Mouse (Mus musculus) midbrain, embryonic 14.5 days (tissue): ENCODE measurements around the gene Cep57l1. TPM values are rescaled to one million over a fixed set of nuclear protein-coding genes. Genes with fewer than 3 reads are reported as not detected.

Source experiments
- ATAC-seq: fragments of 200-750 bp; cut with Nextera tagmentation; 2 replicates; pipeline ENCODE4 v1.8.0; 2017; ENCODE audit warnings: moderate number of reproducible peaks, moderate library complexity; ENCODE audit not compliant: low FRiP score, low TSS enrichment
- DNase-seq: peaks from one replicate; pipeline ENCODE4 v3.0.0-alpha.2; 2015
- H3K27ac ChIP-seq: fragments of 300-500 bp; sonication (generic); replicated peaks from 2 replicates; pipeline ENCODE4 v1.5.1; 2014; ENCODE audit warnings: mild to moderate bottlenecking, low read depth, low read length, moderate library complexity
- H3K27me3 ChIP-seq: fragments of 300-500 bp; sonication (generic); 2 replicates; pipeline ENCODE4 v1.6.1; 2014; ENCODE audit warnings: low read length, control low read depth, mixed read lengths; ENCODE audit not compliant: control insufficient read depth, insufficient read depth
- H3K36me3 ChIP-seq: fragments of 300-500 bp; sonication (generic); 2 replicates; pipeline ENCODE4 v1.6.1; 2014; ENCODE audit warnings: low read length, control low read depth; ENCODE audit not compliant: control insufficient read depth, insufficient read depth
- H3K4me1 ChIP-seq: fragments of 300-500 bp; sonication (generic); 2 replicates; pipeline ENCODE4 v1.6.1; 2014; ENCODE audit warnings: mild to moderate bottlenecking, antibody characterized with exemption, low read length, control low read depth; ENCODE audit not compliant: control insufficient read depth, insufficient read depth
- H3K4me2 ChIP-seq: fragments of 300-500 bp; sonication (generic); 2 replicates; pipeline ENCODE4 v1.6.1; 2014; ENCODE audit warnings: mild to moderate bottlenecking, low read length, moderate library complexity
- H3K4me3 ChIP-seq: fragments of 300-500 bp; sonication (generic); replicated peaks from 2 replicates; pipeline ENCODE4 v1.5.1; 2014; ENCODE audit warnings: low read depth, low read length
- H3K9ac ChIP-seq: fragments of 300-500 bp; sonication (generic); replicated peaks from 2 replicates; pipeline ENCODE4 v1.6.1; 2014; ENCODE audit warnings: mild to moderate bottlenecking, low read length, moderate library complexity
- H3K9me3 ChIP-seq: fragments of 300-500 bp; sonication (generic); 2 replicates; pipeline ENCODE4 v1.6.1; 2016; ENCODE audit warnings: low read length, control low read depth, mixed read lengths; ENCODE audit not compliant: control insufficient read depth
- WGBS: fragments of 180-500 bp; shearing (Covaris S2); extraction: QIAGEN DNeasy Blood & Tissue Kit; methylation state at CpG from one replicate; pipeline ENCODE4 v1.1.7; 2014; 5-methylcytosine and 5-hydroxymethylcytosine counted together
- polyA plus RNA-seq: library from polyadenylated mRNA; unstranded; fragments of >200 nt; fragmentation: Nextera tagmentation; extraction: Ambion mirVana; gene quantifications from 2 replicates; pipeline ENCODE4 v1.2.1, GENCODE M21; 2014

The Cep57l1 gene
- polyA plus RNA-seq, 1 experiment from 2014 or later: 16.3 TPM

DNA sequence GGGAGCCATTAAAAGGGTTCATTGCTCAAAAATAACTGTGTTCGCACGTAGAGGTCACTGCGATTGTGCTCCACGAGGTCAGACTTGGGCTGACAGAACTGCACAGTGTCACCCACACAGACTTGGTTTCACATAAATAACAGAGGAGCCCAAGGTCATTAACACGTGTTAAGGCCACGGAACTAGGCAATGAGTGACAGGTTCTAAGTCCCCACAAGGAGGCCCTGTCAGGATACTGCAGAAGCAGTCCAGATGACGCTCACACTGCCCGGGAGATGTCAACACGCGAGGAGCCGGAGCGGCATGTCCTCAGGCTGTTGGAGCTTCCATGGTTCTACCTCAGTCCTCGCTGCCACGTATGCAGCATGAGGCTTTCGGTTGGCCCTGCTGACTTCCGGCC, 72.4 kb downstream of the Cep57l1 start:
- Histone ChIP-seq H3K4me1 (0 out of 2 replicates have a peak, but pooled peaks cover 3% of the 10 kb centered on the region), H3K27me3 (no peaks in the 10 kb centered on the region), H3K27ac (no peak overlapping the region), H3K9ac (no peak overlapping the region), H3K36me3 (0 out of 2 replicates have a peak, but pooled peaks cover 5% of the 10 kb centered on the region), H3K9me3 (no peaks in the 10 kb centered on the region), H3K4me2 (no peak overlapping the region), H3K4me3 (no peak overlapping the region)
- ATAC-seq (no peak), DNase-seq (no peak)
- 98% methylated on average over 16 of the region's 16 CpGs for WGBS

DNA sequence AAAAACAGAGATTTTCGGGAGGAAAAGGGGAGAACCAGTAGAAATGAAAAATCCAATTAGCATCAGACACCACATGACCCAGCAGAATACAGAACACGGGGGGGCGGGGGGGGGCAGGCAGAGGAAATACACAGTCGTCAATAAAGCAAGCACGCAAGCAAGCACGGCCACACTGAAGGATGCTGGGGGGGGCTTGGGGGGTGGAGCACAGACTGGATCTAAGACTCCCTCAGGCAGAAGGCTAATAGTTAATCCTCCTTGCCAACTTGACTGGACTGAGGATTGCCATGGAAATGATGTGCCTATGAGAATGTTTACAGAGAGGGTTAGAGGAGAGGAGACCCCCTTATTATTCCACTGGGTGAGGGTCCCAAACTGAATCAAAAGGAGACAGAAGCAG, 74.3 kb downstream of the Cep57l1 start:
- 0 out of 2 replicates have a peak, but pooled peaks cover 5% of the 10 kb centered on the region for H3K36me3 ChIP-seq
- H3K4me1 ChIP-seq: 0 out of 2 replicates have a peak, but pooled peaks cover 3% of the 10 kb centered on the region
- no peak overlapping the region for H3K4me3 ChIP-seq
- ATAC-seq (no peak), DNase-seq (peak; percentile 12)
- H3K9ac ChIP-seq: no peak overlapping the region
- no peaks in the 10 kb centered on the region for H3K27me3 ChIP-seq
- no peak overlapping the region for H3K4me2 ChIP-seq
- no peaks in the 10 kb centered on the region for H3K9me3 ChIP-seq
- WGBS: 50% methylated on average over 6 of the region's 6 CpGs
- H3K27ac ChIP-seq: no peak overlapping the region

DNA sequence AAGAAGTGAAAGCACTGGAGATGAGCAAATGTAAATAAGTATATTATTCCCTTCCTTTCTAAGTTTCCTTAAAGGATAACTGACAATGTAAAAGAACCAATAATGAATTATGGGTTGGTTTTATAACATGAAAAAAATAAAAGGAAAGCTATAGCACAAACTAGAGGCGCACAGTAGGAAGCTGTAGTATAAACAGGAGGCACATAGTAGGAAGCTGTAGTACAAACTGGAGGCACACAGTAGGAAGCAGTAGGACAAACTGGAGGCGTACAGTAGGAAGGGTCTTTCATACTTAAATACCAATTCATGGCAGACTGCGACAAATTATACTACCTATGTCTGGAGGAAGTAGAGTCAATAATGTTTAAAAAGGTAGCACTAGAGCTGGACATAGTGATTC, 76.5 kb downstream of the Cep57l1 start:
- ATAC-seq: no peak
- Histone ChIP-seq H3K27ac (no peak overlapping the region), H3K4me2 (no peak overlapping the region), H3K9me3 (no peaks in the 10 kb centered on the region), H3K36me3 (0 out of 2 replicates have a peak, but pooled peaks cover 5% of the 10 kb centered on the region), H3K4me3 (no peak overlapping the region), H3K27me3 (no peaks in the 10 kb centered on the region), H3K4me1 (0 out of 2 replicates have a peak, but pooled peaks cover 3% of the 10 kb centered on the region), H3K9ac (no peak overlapping the region)
- no peak for DNase-seq
- 97% methylated on average over 3 of the region's 3 CpGs for whole genome bisulfite sequencing

GRCm38 (mm10) chr10:41731932-41732331, 77.7 kb downstream of the Cep57l1 start:
- Histone ChIP-seq H3K27ac (no peak overlapping the region), H3K36me3 (0 out of 2 replicates have a peak, but pooled peaks cover 4% of the 10 kb centered on the region), H3K4me2 (no peak overlapping the region), H3K9ac (no peak overlapping the region), H3K4me1 (0 out of 2 replicates have a peak, but pooled peaks cover 3% of the 10 kb centered on the region), H3K9me3 (no peaks in the 10 kb centered on the region), H3K4me3 (no peak overlapping the region), H3K27me3 (no peaks in the 10 kb centered on the region)
- ATAC-seq (no peak), DNase-seq (no peak)
- 93% methylated on average over 4 of the region's 4 CpGs for WGBS

DNA sequence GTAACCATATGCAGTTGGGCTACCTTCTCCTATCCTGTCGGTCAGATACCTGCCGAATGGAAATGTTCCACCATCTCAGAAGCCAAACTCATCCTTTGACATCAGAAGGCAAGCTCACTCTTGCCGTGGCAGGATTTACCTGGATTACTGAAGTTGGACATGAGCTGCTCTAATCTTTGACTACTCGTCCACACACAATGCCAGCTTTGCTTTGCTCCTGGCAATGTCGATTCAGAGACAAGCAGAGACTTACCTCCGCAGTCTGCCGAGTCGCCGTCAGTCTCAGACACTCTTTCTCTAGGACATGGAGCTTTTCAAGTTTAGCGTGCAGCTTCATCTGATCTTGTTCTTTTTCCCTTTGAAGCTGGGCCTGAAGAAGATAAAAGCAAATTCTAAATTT, 78.9 kb downstream of the Cep57l1 start:
- no peak overlapping the region for H3K4me3 ChIP-seq
- H3K4me2 ChIP-seq: no peak overlapping the region
- 0 out of 2 replicates have a peak, but pooled peaks cover 4% of the 10 kb centered on the region for H3K36me3 ChIP-seq
- DNase-seq (no peak), ATAC-seq (no peak)
- H3K27ac ChIP-seq: no peak overlapping the region
- 0 out of 2 replicates have a peak, but pooled peaks cover 3% of the 10 kb centered on the region for H3K4me1 ChIP-seq
- H3K27me3 ChIP-seq: no peaks in the 10 kb centered on the region
- H3K9ac ChIP-seq: no peak overlapping the region
- WGBS: 91% methylated on average over 10 of the region's 10 CpGs
- H3K9me3 ChIP-seq: no peaks in the 10 kb centered on the region

- ATAC-seq (no peak), DNase-seq (no peak)
- Histone ChIP-seq H3K9ac (no peak overlapping the region), H3K27ac (no peak overlapping the region), H3K9me3 (no peaks in the 10 kb centered on the region), H3K4me1 (no peaks in the 10 kb centered on the region), H3K27me3 (no peaks in the 10 kb centered on the region), H3K4me3 (no peak overlapping the region), H3K36me3 (0 out of 2 replicates have a peak, but pooled peaks cover 4% of the 10 kb centered on the region), H3K4me2 (no peak overlapping the region)
- 82% methylated on average over 9 of the region's 9 CpGs for WGBS
Observed at GRCm38 (mm10) chr10:41726215-41726614, 83.5 kb downstream of the Cep57l1 start.

DNA sequence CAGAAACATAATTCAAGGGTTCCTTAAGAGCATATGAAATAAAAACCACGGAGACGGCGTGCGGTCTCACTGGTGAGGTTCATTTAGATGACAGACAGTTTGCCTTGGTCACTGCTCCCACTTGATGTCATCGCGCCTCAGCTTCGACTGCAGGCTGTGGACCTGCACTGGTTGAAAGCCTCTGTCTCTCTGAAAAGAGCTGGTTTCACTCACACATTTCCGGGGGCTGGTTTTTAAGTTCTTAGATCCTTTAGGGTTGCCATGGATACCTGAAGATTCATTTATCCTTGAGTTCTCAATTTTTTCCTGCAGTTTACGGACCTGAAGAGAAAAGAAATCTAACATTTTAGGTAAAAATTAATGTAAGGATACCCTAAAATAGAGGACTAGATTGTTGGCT, 90.1 kb downstream of the Cep57l1 start:
- DNase-seq (peak; percentile 27), ATAC-seq (no peak)
- H3K4me1 ChIP-seq: no peaks in the 10 kb centered on the region
- no peaks in the 10 kb centered on the region for H3K9me3 ChIP-seq
- no peak overlapping the region for H3K4me2 ChIP-seq
- H3K27me3 ChIP-seq: no peaks in the 10 kb centered on the region
- no peaks in the 10 kb centered on the region for H3K36me3 ChIP-seq
- H3K9ac ChIP-seq: no peak overlapping the region
- WGBS: 61% methylated on average over 9 of the region's 9 CpGs
- no peak overlapping the region for H3K4me3 ChIP-seq
- no peak overlapping the region for H3K27ac ChIP-seq

DNA sequence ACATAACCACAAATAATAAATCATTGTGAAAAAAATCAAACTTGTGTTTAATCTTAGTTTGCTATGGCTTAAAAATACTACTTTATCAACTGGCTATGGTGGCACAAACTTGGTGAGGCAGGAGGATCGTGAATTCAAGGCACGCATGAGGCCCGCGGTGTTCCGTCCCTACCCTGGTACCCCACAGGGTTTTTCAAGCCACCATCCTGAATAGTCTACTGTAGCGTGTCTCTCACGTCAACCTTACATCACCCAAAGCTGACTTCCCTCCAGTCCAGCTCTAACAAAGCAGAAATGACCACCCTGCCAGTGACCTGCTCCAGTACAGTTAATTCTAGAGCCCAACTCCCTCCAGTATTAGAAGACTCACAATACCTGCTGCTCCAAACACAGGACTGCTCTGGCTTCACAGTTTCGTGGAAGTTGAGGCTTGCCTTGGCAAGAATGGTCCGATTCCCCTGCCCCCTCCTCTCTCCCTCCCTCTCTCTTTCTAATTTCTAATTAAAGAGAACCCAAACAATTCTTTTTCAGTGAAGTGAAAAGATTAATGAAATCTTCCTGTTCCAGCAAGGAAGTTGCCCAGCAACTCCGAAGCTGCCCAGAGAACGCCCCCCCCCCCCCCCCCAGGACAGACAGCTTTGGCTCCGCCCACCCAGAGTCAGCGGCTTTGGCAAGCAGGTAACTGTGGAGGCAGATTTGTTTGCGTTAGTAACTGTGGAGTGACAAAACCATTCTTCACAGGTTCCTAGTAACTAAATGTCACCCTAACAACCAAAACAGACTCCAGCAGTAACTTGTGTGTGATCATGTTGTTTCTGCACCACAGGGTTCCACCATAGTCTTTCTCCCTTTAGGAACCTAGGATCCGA, 93.4 kb downstream of the Cep57l1 start, which contains the start of gene Ccdc162:
Ccdc162 (minus strand) TSS at position 606 of the 869 bp plus-strand sequence.
- no peaks in the 10 kb centered on the region for H3K9me3 ChIP-seq
- no peaks in the 10 kb centered on the region for H3K4me1 ChIP-seq
- DNase-seq (peak; percentile 28), ATAC-seq (no peak)
- 32% methylated on average over 15 of the region's 15 CpGs for WGBS
- H3K4me2 ChIP-seq: peak within 1 kb of the TSS; percentile 22
- H3K27ac ChIP-seq: no peak within 1 kb of the TSS
- no peaks in the 10 kb centered on the region for H3K36me3 ChIP-seq
- no peak within 1 kb of the TSS for H3K9ac ChIP-seq
- H3K4me3 ChIP-seq: no peak within 1 kb of the TSS
- no peaks in the 10 kb centered on the region for H3K27me3 ChIP-seq

GRCm38 (mm10) chr10:41715557-41715956, 94.1 kb downstream of the Cep57l1 start:
- Histone ChIP-seq H3K27me3 (no peaks in the 10 kb centered on the region), H3K4me1 (no peaks in the 10 kb centered on the region), H3K9ac (no peak overlapping the region), H3K4me2 (no peak overlapping the region), H3K9me3 (no peaks in the 10 kb centered on the region), H3K27ac (no peak overlapping the region), H3K4me3 (no peak overlapping the region), H3K36me3 (no peaks in the 10 kb centered on the region)
- WGBS: 81% methylated on average over 14 of the region's 14 CpGs
- no peak for ATAC-seq
- no peak for DNase-seq
